Mouse (Mus musculus) kidney, adult 2 months (tissue): ENCODE measurements at regions not wholly inside any gene's neighbourhood (a gene's known extent, or its start where the extent isn't known, plus 50 kb on each side); places are given as distances from the start of the nearest gene placed in this dataset.

Experiments
- DNase-seq: peaks from one replicate; pipeline ENCODE4 v3.0.0; 2021
- H3K27ac ChIP-seq: fragments of 200-500 bp; 2 replicates; pipeline ENCODE4 v1.5.1; 2012; ENCODE audit warnings: low read depth, low read length, control low read depth, inconsistent platforms; ENCODE audit not compliant: insufficient read depth
- H3K27me3 ChIP-seq: fragments of 200-500 bp; replicated peaks from 2 replicates; pipeline ENCODE4 v1.6.1; 2012; ENCODE audit warnings: mild to moderate bottlenecking, moderate library complexity, low read length, inconsistent platforms; ENCODE audit not compliant: control insufficient read depth, insufficient read depth
- H3K36me3 ChIP-seq: fragments of 200-500 bp; 2 replicates; pipeline ENCODE4 v1.6.1; 2012; ENCODE audit warnings: mild to moderate bottlenecking, moderate library complexity, low read length, inconsistent platforms; ENCODE audit not compliant: control insufficient read depth, insufficient read depth
- H3K4me1 ChIP-seq: fragments of 200-500 bp; 2 replicates; pipeline ENCODE4 v1.6.1; 2011; ENCODE audit warnings: low read length; ENCODE audit not compliant: control insufficient read depth, insufficient read depth
- H3K4me3 ChIP-seq: fragments of 200-500 bp; 2 replicates; pipeline ENCODE4 v1.5.1; 2011; ENCODE audit warnings: mild to moderate bottlenecking, low read depth, low read length, control low read depth; ENCODE audit not compliant: insufficient read depth
- CTCF ChIP-seq: fragments of 200-500 bp; conservative IDR thresholded peaks from 2 replicates; pipeline ENCODE4 v1.5.1; 2011; ENCODE audit warnings: low read depth, mild to moderate bottlenecking, control low read depth, low read length, moderate library complexity, mixed read lengths; ENCODE audit not compliant: insufficient read depth, insufficient read length
- POLR2A ChIP-seq: fragments of 200-500 bp; IDR thresholded peaks from one replicate; pipeline ENCODE4 v1.6.1; 2011; ENCODE audit warnings: low read depth, low read length, control low read depth
- WGBS: fragments of 180-500 bp; shearing (Covaris S2); methylation state at CpG from one replicate; pipeline ENCODE4 v1.1.7; 2018; 5-methylcytosine and 5-hydroxymethylcytosine counted together

GRCm38 (mm10) chr12:12034521-12034920, 227.4 kb upstream of the Fam49a start:
- Histone ChIP-seq H3K36me3 (no peaks in the 10 kb centered on the region), H3K27me3 (no peaks in the 10 kb centered on the region), H3K4me3 (no peak overlapping the region), H3K27ac (no peak overlapping the region), H3K4me1 (no peaks in the 10 kb centered on the region)
- no peak for TF ChIP-seq POLR2A
- TF ChIP-seq CTCF = no peak
- DNase-seq = no peak

GRCm38 (mm10) chr12:12039217-12039616, 222.7 kb upstream of the Fam49a start:
- DNase-seq = no peak
- H3K4me1 ChIP-seq = no peaks in the 10 kb centered on the region
- H3K36me3 ChIP-seq = no peaks in the 10 kb centered on the region
- H3K4me3 ChIP-seq = no peak overlapping the region
- H3K27me3 ChIP-seq = no peaks in the 10 kb centered on the region
- no peak for TF ChIP-seq POLR2A
- no peak for TF ChIP-seq CTCF
- no peak overlapping the region for H3K27ac ChIP-seq
- WGBS = 90% methylated on average over 1 of the region's 1 CpGs

- 89% methylated on average over 4 of the region's 4 CpGs for WGBS
- no peak overlapping the region for H3K27ac ChIP-seq
- no peaks in the 10 kb centered on the region for H3K27me3 ChIP-seq
- no peak overlapping the region for H3K4me3 ChIP-seq
- H3K36me3 ChIP-seq = no peaks in the 10 kb centered on the region
- no peaks in the 10 kb centered on the region for H3K4me1 ChIP-seq
- TF ChIP-seq POLR2A = no peak
- TF ChIP-seq CTCF = no peak
- DNase-seq = no peak
Observed at GRCm38 (mm10) chr12:12062215-12062614, 199.7 kb upstream of the Fam49a start.

GRCm38 (mm10) chr12:12063910-12064309, 198.0 kb upstream of the Fam49a start:
- H3K4me1 ChIP-seq = no peaks in the 10 kb centered on the region
- no peak overlapping the region for H3K4me3 ChIP-seq
- no peak for DNase-seq
- no peaks in the 10 kb centered on the region for H3K36me3 ChIP-seq
- H3K27ac ChIP-seq = no peak overlapping the region
- WGBS = 22% methylated on average over 1 of the region's 1 CpGs
- H3K27me3 ChIP-seq = no peaks in the 10 kb centered on the region
- TF ChIP-seq POLR2A (no peak), CTCF (no peak)

GRCm38 (mm10) chr12:12064395-12064794, 197.5 kb upstream of the Fam49a start:
- WGBS = 89% methylated on average over 4 of the region's 4 CpGs
- TF ChIP-seq POLR2A = no peak
- no peak for TF ChIP-seq CTCF
- no peak overlapping the region for H3K4me3 ChIP-seq

GRCm38 (mm10) chr12:12088338-12088737, 173.6 kb upstream of the Fam49a start:
- DNase-seq = no peak
- TF ChIP-seq CTCF = no peak
- TF ChIP-seq POLR2A = no peak
- no peaks in the 10 kb centered on the region for H3K36me3 ChIP-seq
- H3K27me3 ChIP-seq = no peaks in the 10 kb centered on the region
- no peak overlapping the region for H3K27ac ChIP-seq
- no peaks in the 10 kb centered on the region for H3K4me1 ChIP-seq
- WGBS = 67% methylated on average over 2 of the region's 2 CpGs
- no peak overlapping the region for H3K4me3 ChIP-seq

More at GRCm38 (mm10) chr12:12064395-12064794, 197.5 kb upstream of the Fam49a start:
- Histone ChIP-seq H3K4me1 (no peaks in the 10 kb centered on the region), H3K27me3 (no peaks in the 10 kb centered on the region), H3K36me3 (no peaks in the 10 kb centered on the region), H3K27ac (no peak overlapping the region)
- no peak for DNase-seq
